Mouse (Mus musculus): ENCODE measurements around the gene Pdxdc1. TPM values are rescaled to one million over a fixed set of nuclear protein-coding genes. Genes with fewer than 3 reads are reported as not detected.

The Pdxdc1 gene
- 91.0 TPM for polyA plus RNA-seq (2014; fragmentation: Illumina TruSeq; extraction: RNeasy Lipid Tissue Mini Kit (QIAGEN cat#74804); ENCODE audit: low read depth, low replicate concordance)

DNA sequence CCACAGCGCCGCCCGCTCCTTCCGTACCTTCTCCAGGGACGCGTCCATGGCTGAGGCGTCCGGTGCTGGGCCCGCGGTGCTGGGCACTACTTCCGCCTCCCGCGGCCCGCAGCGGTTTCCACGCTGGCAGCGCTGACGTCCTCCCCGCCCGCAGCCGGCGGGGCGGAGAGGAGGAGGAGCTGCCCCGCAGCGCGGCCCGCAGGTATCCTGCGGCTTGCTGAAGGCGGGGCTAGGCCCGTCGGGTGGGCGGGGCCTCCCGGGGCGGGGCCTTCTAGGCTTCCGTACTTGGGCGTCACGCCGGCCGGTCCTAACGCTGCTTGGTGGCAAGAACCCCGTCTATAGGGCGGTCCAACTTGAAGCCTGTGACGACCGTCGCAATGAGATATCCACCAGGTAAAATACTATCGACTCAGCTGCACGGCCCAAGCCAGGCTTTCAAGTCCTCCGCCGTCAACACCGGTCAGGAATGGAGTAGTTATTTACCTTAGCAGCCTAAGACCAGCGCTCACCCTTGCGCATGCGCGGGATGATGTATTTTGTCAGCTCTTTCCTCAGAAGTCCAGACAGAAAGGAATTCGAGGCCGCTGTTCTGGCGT lies at the start of gene Pdxdc1, which contains the start of gene Mpv17l:
TSS of gene Pdxdc1 (minus strand) at position 244 of the 596 bp plus-strand sequence.
TSS of gene Mpv17l (plus strand) at position 274 of the 596 bp plus-strand sequence.

DNA sequence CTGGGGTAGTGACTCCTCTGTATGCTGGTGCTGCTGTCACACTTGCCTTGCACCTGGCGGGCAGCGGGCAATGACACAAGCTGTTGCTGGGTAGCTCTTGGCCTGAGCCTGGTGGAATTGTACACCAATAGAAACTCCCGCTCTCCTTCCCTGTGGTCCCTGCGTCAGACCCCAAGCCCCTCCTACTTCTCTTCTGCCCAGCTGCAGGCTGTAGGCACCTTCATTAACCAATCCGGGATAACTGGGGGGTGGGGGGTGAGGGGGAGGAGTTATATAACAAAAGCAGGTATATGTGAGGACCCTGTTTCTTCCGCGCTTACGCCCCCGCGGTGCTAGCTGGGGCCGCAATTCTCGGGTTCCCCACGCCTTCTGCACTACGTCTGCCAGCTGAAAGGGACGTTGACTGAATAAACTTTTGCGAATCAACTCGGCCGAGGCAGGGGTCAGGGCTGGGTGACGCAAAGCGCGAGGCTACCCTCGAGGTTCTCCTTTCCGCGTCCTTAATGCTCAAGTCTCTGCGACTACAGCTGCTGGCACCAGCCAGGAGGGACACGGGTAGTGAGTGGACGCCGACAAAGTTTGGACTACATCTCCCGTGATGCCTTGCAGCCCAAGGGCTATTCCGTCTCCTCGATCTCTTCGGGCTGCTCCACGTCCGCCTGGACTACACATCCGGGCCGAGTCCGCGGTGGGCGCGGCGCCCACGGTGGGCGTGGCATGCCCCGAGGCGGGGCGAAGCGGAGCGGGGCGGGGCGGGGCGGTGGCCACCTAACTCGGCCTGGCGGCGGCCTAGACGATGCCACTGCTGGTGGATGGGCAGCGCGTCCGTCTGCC lies 84.2 kb downstream of the Pdxdc1 start, which contains the start of gene Ntan1:
TSS of gene Ntan1 (plus strand) at position 286 of the 834 bp plus-strand sequence.

Other genes starting within 250 kb of the Pdxdc1 start
- 11.7 TPM for gene Parn, start 235.0 kb downstream of the Pdxdc1 start, polyA plus RNA-seq (2014; fragmentation: Illumina TruSeq; extraction: RNeasy Lipid Tissue Mini Kit (QIAGEN cat#74804); ENCODE audit: low read depth, low replicate concordance)
- 53.7 TPM for gene Bfar, start 231.3 kb downstream of the Pdxdc1 start, polyA plus RNA-seq (2014; fragmentation: Illumina TruSeq; extraction: RNeasy Lipid Tissue Mini Kit (QIAGEN cat#74804); ENCODE audit: low read depth, low replicate concordance)
- 2.6 TPM for gene 3110001I22Rik, start 231.2 kb downstream of the Pdxdc1 start, polyA plus RNA-seq (2014; fragmentation: Illumina TruSeq; extraction: RNeasy Lipid Tissue Mini Kit (QIAGEN cat#74804); ENCODE audit: low read depth, low replicate concordance)
- gene Pla2g10, start 172.1 kb downstream of the Pdxdc1 start, polyA plus RNA-seq (2014; fragmentation: Illumina TruSeq; extraction: RNeasy Lipid Tissue Mini Kit (QIAGEN cat#74804); ENCODE audit: low read depth, low replicate concordance), result not detected
- 34.6 TPM for gene Rrn3, start 122.4 kb downstream of the Pdxdc1 start, polyA plus RNA-seq (2014; fragmentation: Illumina TruSeq; extraction: RNeasy Lipid Tissue Mini Kit (QIAGEN cat#74804); ENCODE audit: low read depth, low replicate concordance)
- 60.1 TPM for gene Ntan1, start 84.3 kb downstream of the Pdxdc1 start, polyA plus RNA-seq (2014; fragmentation: Illumina TruSeq; extraction: RNeasy Lipid Tissue Mini Kit (QIAGEN cat#74804); ENCODE audit: low read depth, low replicate concordance)
- gene Mpv17l, start within 50 bp of the Pdxdc1 start, polyA plus RNA-seq (2014; fragmentation: Illumina TruSeq; extraction: RNeasy Lipid Tissue Mini Kit (QIAGEN cat#74804); ENCODE audit: low read depth, low replicate concordance), result 1.4 TPM
- gene 2900011O08Rik, start 83.5 kb upstream of the Pdxdc1 start, polyA plus RNA-seq (2014; fragmentation: Illumina TruSeq; extraction: RNeasy Lipid Tissue Mini Kit (QIAGEN cat#74804); ENCODE audit: low read depth, low replicate concordance), result not detected
- gene Ifitm7, start 83.8 kb upstream of the Pdxdc1 start, polyA plus RNA-seq (2014; fragmentation: Illumina TruSeq; extraction: RNeasy Lipid Tissue Mini Kit (QIAGEN cat#74804); ENCODE audit: low read depth, low replicate concordance), result not detected

Data from heart, adult 10 weeks (tissue).